Mouse (Mus musculus) left cerebral cortex, postnatal 25 days (tissue): ENCODE data around the gene Rhox3e. TPM values are rescaled to one million over a fixed set of nuclear protein-coding genes. Genes with fewer than 3 reads are reported as not detected.
"Not testable (repeated sequence)": the region's sequence is repeated elsewhere in the genome, so short reads cannot be mapped to it uniquely, and the experiment has no call there.

Experiments used
- DNase-seq, 2 experiments: peaks; one replicate each; pipeline ENCODE4 v3.0.0; 2022; ENCODE audit warnings: low spot score in 2 of 2, mixed read lengths in 1 of 2
- intact Hi-C: fragments of 180-260 bp; cut with DNase I; formaldehyde crosslinking; loops from one replicate; pipeline ENCODE4 v1.15.1; 2025
- total RNA-seq, 2 experiments: library from RNA; stranded (reverse); gene quantifications; 2 replicates each; pipeline ENCODE4 v1.2.3; 2021

Rhox3e gene
- total RNA-seq, result not detected

GRCm38 (mm10) chrX:37541719-37542118, at the start of gene Rhox3e:
Gene Rhox3e (plus strand): TSS chrX:37542019.
- DNase-seq, intact Hi-C loops: not testable (repeated sequence)

GRCm38 (mm10) chrX:37514059-37514458, 27.8 kb upstream of the Rhox3e start, which contains the start of gene Rhox4d:
Gene Rhox4d (plus strand): TSS chrX:37514359.
- DNase-seq, intact Hi-C loops: not testable (repeated sequence)

- DNase-seq, intact Hi-C loops: not testable (repeated sequence)
Observed at GRCm38 (mm10) chrX:37530152-37530551, 11.7 kb upstream of the Rhox3e start, which contains the start of gene Rhox2e. Gene Rhox2e (plus strand): TSS chrX:37530452.

- intact Hi-C loops, DNase-seq: not testable (repeated sequence)
Observed at GRCm38 (mm10) chrX:37557112-37557511, 15.3 kb downstream of the Rhox3e start, which contains the start of gene Rhox4e. Gene Rhox4e (plus strand): TSS chrX:37557412.

- DNase-seq, intact Hi-C loops: not testable (repeated sequence)
Observed at GRCm38 (mm10) chrX:37571105-37571504, 29.3 kb downstream of the Rhox3e start, which contains the start of gene Rhox2f. Gene Rhox2f (plus strand): TSS chrX:37571405.

- DNase-seq, intact Hi-C loops: not testable (repeated sequence)
Observed at GRCm38 (mm10) chrX:37572638-37573037, 30.8 kb downstream of the Rhox3e start.

GRCm38 (mm10) chrX:37580692-37581091, 38.9 kb downstream of the Rhox3e start, which contains the start of gene Rhox3f:
Gene Rhox3f (plus strand): TSS chrX:37580992.
- intact Hi-C loops, result not testable (repeated sequence)

More at GRCm38 (mm10) chrX:37580692-37581091, 38.9 kb downstream of the Rhox3e start, which contains the start of gene Rhox3f:
- not testable (repeated sequence) for DNase-seq

Other genes starting within 250 kb of the Rhox3e start
- not detected for gene Rhox3a2, start 162.0 kb upstream of the Rhox3e start, total RNA-seq
- gene Rhox4a2, start 151.2 kb upstream of the Rhox3e start, total RNA-seq, result not detected
- not detected for gene Rhox2b, start 130.0 kb upstream of the Rhox3e start, total RNA-seq
- not detected for gene Rhox4b, start 109.5 kb upstream of the Rhox3e start, total RNA-seq
- gene Rhox2c, start 88.3 kb upstream of the Rhox3e start, total RNA-seq, result not detected
- gene Rhox3c, start 83.4 kb upstream of the Rhox3e start, total RNA-seq, result not detected
- not detected for gene Rhox4c, start 61.7 kb upstream of the Rhox3e start, total RNA-seq
- not detected for gene Rhox2d, start 48.6 kb upstream of the Rhox3e start, total RNA-seq
- gene Rhox4d, start 27.7 kb upstream of the Rhox3e start, total RNA-seq, result not detected
- not detected for gene Rhox2e, start 11.6 kb upstream of the Rhox3e start, total RNA-seq
- gene Rhox4e, start 15.4 kb downstream of the Rhox3e start, total RNA-seq, result not detected
- not detected for gene Rhox2f, start 29.4 kb downstream of the Rhox3e start, total RNA-seq
- gene Rhox3f, start 39.0 kb downstream of the Rhox3e start, total RNA-seq, result not detected
- not detected for gene Rhox4f, start 65.7 kb downstream of the Rhox3e start, total RNA-seq
- not detected for gene Rhox3g, start 86.6 kb downstream of the Rhox3e start, total RNA-seq
- gene Rhox2g, start 101.5 kb downstream of the Rhox3e start, total RNA-seq, result not detected
- not detected for gene Rhox4g, start 109.3 kb downstream of the Rhox3e start, total RNA-seq
- gene Rhox3h, start 126.7 kb downstream of the Rhox3e start, total RNA-seq, result not detected
- gene Rhox2h, start 131.3 kb downstream of the Rhox3e start, total RNA-seq, result not detected